Mouse (Mus musculus) layer of hippocampus, adult 2 months (tissue): Measurements from ENCODE around the gene Nnat. TPM values are rescaled to one million over a fixed set of nuclear protein-coding genes. Genes with fewer than 3 reads are reported as not detected.

Source experiments
- DNase-seq, 2 experiments: peaks; one replicate each; pipeline ENCODE4 v3.0.0; 2022; ENCODE audit warnings: low spot score in 2 of 2
- H3K27ac ChIP-seq: fragments of 200-600 bp; 2 replicates; pipeline ENCODE4 v1.8.1; 2022
- H3K4me3 ChIP-seq: fragments of 200-600 bp; 2 replicates; pipeline ENCODE4 v1.8.1; 2022; ENCODE audit warnings: mild to moderate bottlenecking
- CTCF ChIP-seq: fragments of 200-600 bp; conservative IDR thresholded peaks from 2 replicates; pipeline ENCODE4 v1.8.1; 2022; ENCODE audit warnings: antibody characterized with exemption, mild to moderate bottlenecking, moderate library complexity
- long read RNA-seq, 2 experiments: library from polyadenylated mRNA; stranded (forward); transcript quantifications; one replicate each; pipeline ENCODE4 v2.0.0; 2021; ENCODE audit warnings: borderline mapping rate in 2 of 2
- total RNA-seq, 2 experiments: library from RNA; stranded (reverse); gene quantifications; 2 replicates each; pipeline ENCODE4 v1.2.3; 2021

The Nnat gene
- total RNA-seq: 100 to 1,000 TPM; 437 to 558 TPM
- long read RNA-seq, experiment 1, transcript Nnat-205 (2 exons, 1,146 nt): major isoform, 47 of 210 reads
- long read RNA-seq, experiment 1, transcript Nnat-202 (3 exons, 1,213 nt): minor isoform, 23 of 210 reads
- long read RNA-seq, experiment 1, partial matches to known transcripts: 0 of 210 reads
- long read RNA-seq, experiment 1, other reads (novel, unspliced or antisense): 137 of 210 reads
- long read RNA-seq, experiment 2, transcript Nnat-202 (3 exons, 1,213 nt): minor isoform, 34 of 254 reads
- long read RNA-seq, experiment 2, transcript Nnat-205 (2 exons, 1,146 nt): major isoform, 88 of 254 reads
- long read RNA-seq, experiment 2, partial matches to known transcripts: 116 of 254 reads
- long read RNA-seq, experiment 2, other reads (novel, unspliced or antisense): 11 of 254 reads

GRCm38 (mm10) chr2:157559858-157560257, at the start of gene Nnat:
Gene Nnat (plus strand): TSS chr2:157560078.
- Histone ChIP-seq H3K27ac (peak within 1 kb of the TSS; percentile 77), H3K4me3 (peak within 1 kb of the TSS; percentile 59)
- DNase-seq: peak in 1 of 2 experiments; percentile 49
- no peak for TF ChIP-seq CTCF

GRCm38 (mm10) chr2:157512859-157513258, 47.0 kb upstream of the Nnat start:
- no peak for TF ChIP-seq CTCF
- Histone ChIP-seq H3K4me3 (no peak overlapping the region), H3K27ac (peak overlapping the region; percentile 68)
- peak; percentile 58 to 77 for DNase-seq

- no peak for TF ChIP-seq CTCF
- no peak for DNase-seq
- H3K27ac ChIP-seq: peak overlapping the region; percentile 62; the same call in 1 of the 2 replicates
- no peak overlapping the region for H3K4me3 ChIP-seq
Observed at GRCm38 (mm10) chr2:157513737-157514208, 46.1 kb upstream of the Nnat start.

- H3K4me3 ChIP-seq: no peak overlapping the region
- no peak for DNase-seq
- TF ChIP-seq CTCF: no peak
- H3K27ac ChIP-seq: no peak overlapping the region
Observed at GRCm38 (mm10) chr2:157514353-157514752, 45.5 kb upstream of the Nnat start.

GRCm38 (mm10) chr2:157517526-157517925, 42.4 kb upstream of the Nnat start:
- Histone ChIP-seq H3K4me3 (no peak overlapping the region), H3K27ac (peak overlapping the region; percentile 18; the same call in 1 of the 2 replicates)
- DNase-seq: no peak
- no peak for TF ChIP-seq CTCF

- H3K4me3 ChIP-seq: no peak overlapping the region
- no peak for TF ChIP-seq CTCF
- DNase-seq: no peak
- no peak overlapping the region for H3K27ac ChIP-seq
Observed at GRCm38 (mm10) chr2:157518451-157518850, 41.4 kb upstream of the Nnat start.

- no peak for DNase-seq
- TF ChIP-seq CTCF: no peak
- Histone ChIP-seq H3K4me3 (no peak overlapping the region), H3K27ac (0 out of 2 replicates have a peak overlapping the region, but pooled peaks have one; percentile 36)
Observed at GRCm38 (mm10) chr2:157519452-157519851, 40.4 kb upstream of the Nnat start.

GRCm38 (mm10) chr2:157520496-157520895, 39.4 kb upstream of the Nnat start:
- Histone ChIP-seq H3K4me3 (no peak overlapping the region), H3K27ac (peak overlapping the region; percentile 48; the same call in 1 of the 2 replicates)
- no peak for TF ChIP-seq CTCF
- DNase-seq: peak; percentile 40 to 64

GRCm38 (mm10) chr2:157522556-157522955, 37.3 kb upstream of the Nnat start:
- no peak overlapping the region for H3K4me3 ChIP-seq
- DNase-seq: no peak
- TF ChIP-seq CTCF: no peak
- no peak overlapping the region for H3K27ac ChIP-seq

- peak in 1 of 2 experiments; percentile 67 for DNase-seq
- Histone ChIP-seq H3K27ac (peak overlapping the region; percentile 75), H3K4me3 (no peak overlapping the region)
- TF ChIP-seq CTCF: no peak
Observed at GRCm38 (mm10) chr2:157530056-157530955, 29.6 kb upstream of the Nnat start.

GRCm38 (mm10) chr2:157531681-157532426, 28.0 kb upstream of the Nnat start:
- Histone ChIP-seq H3K27ac (peak overlapping the region; percentile 75), H3K4me3 (no peak overlapping the region)
- no peak for TF ChIP-seq CTCF
- no peak for DNase-seq

- no peak for TF ChIP-seq CTCF
- Histone ChIP-seq H3K4me3 (no peak overlapping the region), H3K27ac (no peak overlapping the region)
- DNase-seq: no peak
Observed at GRCm38 (mm10) chr2:157534163-157534562, 25.7 kb upstream of the Nnat start.
